Mouse (Mus musculus): ENCODE data around the gene Acaca.
A peak's percentile ranks its signal among the peaks of the same experiment; 100 is the strongest.

GRCm38 (mm10) chr11:84179954-84180598 is 50.6 kb downstream of the Acaca start:
- TF ChIP-seq POLR2A (IDR thresholded peaks at IDR 0.05; ENCODE audit: low read depth, low read length) (peak; percentile 64; the same call in 1 of the 2 replicates), CTCF (IDR thresholded peaks at IDR 0.05; ENCODE audit: borderline replicate concordance, insufficient read depth, low read length) (no peak)

Data from embryonic fibroblast, embryonic 13.5 days (primary cell).